Mouse (Mus musculus) lung, embryonic 15.5 days (tissue): ENCODE results near the gene Clcnka. TPM values are rescaled to one million over a fixed set of nuclear protein-coding genes. Genes with fewer than 3 reads are reported as not detected.

Experiments
- ATAC-seq: fragments of 200-750 bp; cut with Nextera tagmentation; 2 replicates; pipeline ENCODE4 v1.8.0; 2017; ENCODE audit warnings: moderate number of reproducible peaks, borderline replicate concordance; ENCODE audit not compliant: low FRiP score, low TSS enrichment; ENCODE audit errors: extremely low read depth
- H3K27ac ChIP-seq: fragments of 300-500 bp; sonication (generic); 2 replicates; pipeline ENCODE4 v1.5.1; 2015; ENCODE audit warnings: moderate library complexity, mild to moderate bottlenecking, inconsistent platforms
- H3K27me3 ChIP-seq: fragments of 300-500 bp; sonication (generic); 2 replicates; pipeline ENCODE4 v1.6.1; 2015; ENCODE audit warnings: inconsistent platforms
- H3K36me3 ChIP-seq: fragments of 300-500 bp; sonication (generic); 2 replicates; pipeline ENCODE4 v1.6.1; 2015; ENCODE audit warnings: inconsistent platforms
- H3K4me1 ChIP-seq: fragments of 300-500 bp; sonication (generic); 2 replicates; pipeline ENCODE4 v1.6.1; 2015; ENCODE audit warnings: inconsistent platforms
- H3K4me2 ChIP-seq: fragments of 300-500 bp; sonication (generic); 2 replicates; pipeline ENCODE4 v1.6.1; 2015; ENCODE audit warnings: inconsistent platforms, mild to moderate bottlenecking, moderate library complexity
- H3K4me3 ChIP-seq: fragments of 300-500 bp; sonication (generic); 2 replicates; pipeline ENCODE4 v1.5.1; 2015; ENCODE audit warnings: mild to moderate bottlenecking, inconsistent platforms
- H3K9ac ChIP-seq: fragments of 300-500 bp; sonication (generic); 2 replicates; pipeline ENCODE4 v1.6.1; 2015; ENCODE audit warnings: inconsistent platforms
- H3K9me3 ChIP-seq: fragments of 300-500 bp; sonication (generic); 2 replicates; pipeline ENCODE4 v1.6.1; 2016; ENCODE audit warnings: inconsistent platforms
- WGBS: fragments of 180-500 bp; shearing (Covaris S2); methylation state at CpG from one replicate; pipeline ENCODE4 v1.1.7; 2015; 5-methylcytosine and 5-hydroxymethylcytosine counted together
- polyA plus RNA-seq: library from polyadenylated mRNA; unstranded; fragments of >200 nt; fragmentation: Nextera tagmentation; extraction: Ambion mirVana; gene quantifications from 2 replicates; pipeline ENCODE4 v1.2.1, GENCODE M21; 2015

The Clcnka gene
- polyA plus RNA-seq, 1 experiment from 2014 or later = 0.54 TPM

- Histone ChIP-seq H3K9ac (no peak within 1 kb of the TSS), H3K9me3 (no peaks in the 10 kb centered on the region), H3K4me1 (peaks cover 22% of the 10 kb centered on the region), H3K4me2 (0 out of 2 replicates have a peak within 1 kb of the TSS, but pooled peaks have one; percentile 8), H3K27ac (peak within 1 kb of the TSS; percentile 54), H3K27me3 (peaks cover 6% of the 10 kb centered on the region; the same call in 1 of the 2 replicates), H3K36me3 (no peaks in the 10 kb centered on the region), H3K4me3 (0 out of 2 replicates have a peak within 1 kb of the TSS, but pooled peaks have one; percentile 10)
- WGBS = 30% methylated on average over 9 of the region's 9 CpGs
- ATAC-seq = no peak
These were observed 21.8 kb upstream of the Clcnka start, which contains the start of gene Hspb7 for GRCm38 (mm10) chr4:141420192-141420829. Gene Hspb7 (plus strand): TSS chr4:141420779.

GRCm38 (mm10) chr4:141419398-141420191 is 21.1 kb upstream of the Clcnka start:
- H3K9ac ChIP-seq = no peak overlapping the region
- peaks cover 6% of the 10 kb centered on the region; the same call in 1 of the 2 replicates for H3K27me3 ChIP-seq
- H3K4me2 ChIP-seq = no peak overlapping the region
- H3K4me3 ChIP-seq = no peak overlapping the region
- ATAC-seq = no peak
- H3K9me3 ChIP-seq = no peaks in the 10 kb centered on the region
- no peak overlapping the region for H3K27ac ChIP-seq
- no peaks in the 10 kb centered on the region for H3K36me3 ChIP-seq
- peaks cover 22% of the 10 kb centered on the region for H3K4me1 ChIP-seq
- 51% methylated on average over 27 of the region's 27 CpGs for WGBS

DNA sequence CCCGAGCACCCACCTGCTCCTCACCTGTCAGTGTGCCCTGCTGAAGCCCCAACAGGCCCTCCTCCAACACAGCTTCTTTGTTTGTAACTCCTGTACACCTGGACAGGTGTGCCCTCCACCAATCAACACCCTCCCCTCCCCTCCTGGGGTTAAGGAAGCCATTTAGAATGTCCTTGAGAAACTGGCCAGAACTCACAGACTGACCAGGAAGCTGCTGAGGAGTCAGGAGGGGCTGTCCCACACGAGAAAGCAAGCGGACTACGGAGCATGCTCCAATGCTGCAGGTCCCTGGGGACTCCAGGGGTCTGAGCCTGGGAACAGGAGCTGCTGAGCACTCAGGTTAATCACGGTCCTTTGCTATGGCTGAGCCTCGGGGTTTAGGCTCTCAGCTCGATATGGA is 17.4 kb upstream of the Clcnka start, which contains the start of gene Clcnkb:
Gene Clcnkb (minus strand): TSS at position 91 of the 400 bp plus-strand sequence.
- H3K4me3 ChIP-seq = no peak within 1 kb of the TSS
- H3K27me3 ChIP-seq = peaks cover 6% of the 10 kb centered on the region; the same call in 1 of the 2 replicates
- no peak within 1 kb of the TSS for H3K27ac ChIP-seq
- no peaks in the 10 kb centered on the region for H3K36me3 ChIP-seq
- ATAC-seq = no peak
- H3K9me3 ChIP-seq = no peaks in the 10 kb centered on the region
- no peak within 1 kb of the TSS for H3K4me2 ChIP-seq
- no peak within 1 kb of the TSS for H3K9ac ChIP-seq
- H3K4me1 ChIP-seq = peaks cover 13% of the 10 kb centered on the region; the same call in 1 of the 2 replicates
- WGBS = 67% methylated on average over 7 of the region's 7 CpGs

GRCm38 (mm10) chr4:141411430-141411992 is 13.0 kb upstream of the Clcnka start:
- no peak overlapping the region for H3K9ac ChIP-seq
- no peak overlapping the region for H3K27ac ChIP-seq
- H3K27me3 ChIP-seq = no peaks in the 10 kb centered on the region
- WGBS = 17% methylated on average over 22 of the region's 22 CpGs
- H3K4me3 ChIP-seq = no peak overlapping the region
- 0 out of 2 replicates have a peak, but pooled peaks cover 6% of the 10 kb centered on the region for H3K4me1 ChIP-seq
- H3K36me3 ChIP-seq = no peaks in the 10 kb centered on the region
- no peaks in the 10 kb centered on the region for H3K9me3 ChIP-seq
- ATAC-seq = no peak
- no peak overlapping the region for H3K4me2 ChIP-seq

- H3K4me1 ChIP-seq = peaks cover 10% of the 10 kb centered on the region; the same call in 1 of the 2 replicates
- H3K27me3 ChIP-seq = no peaks in the 10 kb centered on the region
- no peak overlapping the region for H3K4me2 ChIP-seq
- H3K9ac ChIP-seq = no peak overlapping the region
- H3K36me3 ChIP-seq = no peaks in the 10 kb centered on the region
- WGBS = 84% methylated on average over 3 of the region's 3 CpGs
- H3K27ac ChIP-seq = no peak overlapping the region
- no peak for ATAC-seq
- no peak overlapping the region for H3K4me3 ChIP-seq
- H3K9me3 ChIP-seq = no peaks in the 10 kb centered on the region
These were observed 10.1 kb upstream of the Clcnka start for GRCm38 (mm10) chr4:141408577-141408976.

- no peaks in the 10 kb centered on the region for H3K27me3 ChIP-seq
- no peak overlapping the region for H3K4me2 ChIP-seq
- H3K4me3 ChIP-seq = no peak overlapping the region
- no peak overlapping the region for H3K9ac ChIP-seq
- ATAC-seq = no peak
- H3K36me3 ChIP-seq = no peaks in the 10 kb centered on the region
- peaks cover 10% of the 10 kb centered on the region; the same call in 1 of the 2 replicates for H3K4me1 ChIP-seq
- no peaks in the 10 kb centered on the region for H3K9me3 ChIP-seq
- H3K27ac ChIP-seq = no peak overlapping the region
- whole genome bisulfite sequencing = 33% methylated on average over 13 of the region's 14 CpGs
These were observed 8.2 kb upstream of the Clcnka start for GRCm38 (mm10) chr4:141406516-141407299.

- H3K9me3 ChIP-seq = no peaks in the 10 kb centered on the region
- H3K9ac ChIP-seq = no peak overlapping the region
- 76% methylated on average over 3 of the region's 3 CpGs for whole genome bisulfite sequencing
- H3K4me3 ChIP-seq = no peak overlapping the region
- H3K36me3 ChIP-seq = no peaks in the 10 kb centered on the region
- no peak for ATAC-seq
- no peak overlapping the region for H3K27ac ChIP-seq
- no peak overlapping the region for H3K4me2 ChIP-seq
- peaks cover 10% of the 10 kb centered on the region; the same call in 1 of the 2 replicates for H3K4me1 ChIP-seq
- no peaks in the 10 kb centered on the region for H3K27me3 ChIP-seq
These were observed 6.7 kb upstream of the Clcnka start for GRCm38 (mm10) chr4:141405314-141405622.

DNA sequence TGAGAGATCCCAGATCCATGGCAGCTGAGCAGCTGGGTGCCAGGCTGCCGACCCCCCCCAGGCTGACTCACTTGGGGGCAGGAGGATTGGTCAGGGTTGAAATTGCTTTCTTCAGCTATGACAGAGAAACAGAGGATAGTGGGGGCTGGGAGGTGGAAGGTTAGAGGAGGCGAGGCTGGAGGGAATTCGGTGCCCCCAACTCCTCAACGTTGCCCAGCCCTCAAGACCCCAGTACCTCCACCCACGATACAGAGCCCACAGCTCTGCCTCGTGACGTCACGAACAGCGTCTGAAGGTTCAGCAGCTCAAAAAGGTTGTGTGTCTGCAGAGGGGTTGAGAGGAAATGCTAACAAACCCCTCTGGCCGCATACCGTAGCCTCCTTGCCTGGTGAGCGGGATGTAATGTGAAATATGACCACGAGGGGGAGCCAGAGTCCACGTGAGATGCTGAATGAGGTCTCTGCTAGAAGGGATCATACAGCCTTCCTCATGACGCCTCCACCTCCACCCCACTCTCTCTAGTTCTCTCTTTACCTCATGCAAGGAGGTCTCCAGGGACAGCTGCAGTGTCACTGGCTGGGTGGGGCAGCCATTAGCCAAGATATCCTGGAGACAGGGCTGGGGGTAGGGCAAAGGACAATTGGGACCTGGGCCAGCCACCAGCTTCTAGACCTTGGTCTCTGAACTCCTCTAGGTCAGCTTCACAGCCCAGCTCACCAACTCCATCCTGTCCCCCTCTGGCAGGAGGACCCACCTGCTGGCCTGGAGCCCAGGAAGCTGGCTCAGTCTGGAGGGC is 6.2 kb upstream of the Clcnka start:
- no peak overlapping the region for H3K4me3 ChIP-seq
- H3K36me3 ChIP-seq = no peaks in the 10 kb centered on the region
- H3K4me1 ChIP-seq = peaks cover 10% of the 10 kb centered on the region; the same call in 1 of the 2 replicates
- WGBS = 9% methylated on average over 15 of the region's 15 CpGs
- H3K4me2 ChIP-seq = peak overlapping the region; percentile 44
- no peaks in the 10 kb centered on the region for H3K27me3 ChIP-seq
- H3K9ac ChIP-seq = no peak overlapping the region
- no peaks in the 10 kb centered on the region for H3K9me3 ChIP-seq
- peak; percentile 58 for ATAC-seq
- H3K27ac ChIP-seq = no peak overlapping the region

- Histone ChIP-seq H3K9ac (no peak overlapping the region), H3K36me3 (no peaks in the 10 kb centered on the region), H3K4me1 (peaks cover 8% of the 10 kb centered on the region), H3K4me2 (no peak overlapping the region), H3K27ac (no peak overlapping the region), H3K9me3 (no peaks in the 10 kb centered on the region), H3K27me3 (no peaks in the 10 kb centered on the region), H3K4me3 (no peak overlapping the region)
- 84% methylated on average over 15 of the region's 15 CpGs for WGBS
- no peak for ATAC-seq
These were observed 1.6 kb upstream of the Clcnka start for GRCm38 (mm10) chr4:141400171-141400570.

- Histone ChIP-seq H3K27ac (no peak overlapping the region), H3K9ac (no peak overlapping the region), H3K4me2 (no peak overlapping the region), H3K36me3 (no peaks in the 10 kb centered on the region), H3K27me3 (no peaks in the 10 kb centered on the region), H3K9me3 (no peaks in the 10 kb centered on the region), H3K4me1 (peaks cover 9% of the 10 kb centered on the region; the same call in 1 of the 2 replicates), H3K4me3 (no peak overlapping the region)
- no peak for ATAC-seq
- WGBS = 63% methylated on average over 12 of the region's 12 CpGs
These were observed 663 bp downstream of the Clcnka start for GRCm38 (mm10) chr4:141397861-141398260.

GRCm38 (mm10) chr4:141394751-141395150 is 3.8 kb downstream of the Clcnka start:
- 15% methylated on average over 16 of the region's 16 CpGs for WGBS
- Histone ChIP-seq H3K9ac (no peak overlapping the region), H3K4me2 (peak overlapping the region; percentile 38), H3K9me3 (no peaks in the 10 kb centered on the region), H3K27me3 (no peaks in the 10 kb centered on the region), H3K4me1 (peaks cover 9% of the 10 kb centered on the region; the same call in 1 of the 2 replicates), H3K4me3 (no peak overlapping the region), H3K36me3 (no peaks in the 10 kb centered on the region), H3K27ac (no peak overlapping the region)
- ATAC-seq = no peak
